Mouse (Mus musculus) kidney, adult 2 months (tissue): ENCODE measurements around the gene Gas8.
"Not testable (repeated sequence)": the region's sequence is repeated elsewhere in the genome, so short reads cannot be mapped to it uniquely, and the experiment has no call there.

Experiments
- CTCF ChIP-seq: fragments of 200-500 bp; conservative IDR thresholded peaks from 2 replicates; pipeline ENCODE4 v1.5.1; 2011; ENCODE audit warnings: low read depth, mild to moderate bottlenecking, control low read depth, low read length, moderate library complexity, mixed read lengths; ENCODE audit not compliant: insufficient read depth, insufficient read length
- POLR2A ChIP-seq: fragments of 200-500 bp; IDR thresholded peaks from one replicate; pipeline ENCODE4 v1.6.1; 2011; ENCODE audit warnings: low read depth, low read length, control low read depth

GRCm38 (mm10) chr8:123474549-123474948 is 44.1 kb upstream of the Gas8 start:
- TF ChIP-seq CTCF, POLR2A: not testable (repeated sequence)
